Mouse (Mus musculus) liver, adult (tissue): ENCODE measurements around the gene Etnk1.

ENCODE experiments used
- GATA4 ChIP-seq: IDR thresholded peaks from 2 replicates; pipeline ENCODE4 v1.6.1; 2014; ENCODE audit warnings: mild to moderate bottlenecking, low read length; ENCODE audit not compliant: insufficient replicate concordance

The Etnk1 gene

DNA sequence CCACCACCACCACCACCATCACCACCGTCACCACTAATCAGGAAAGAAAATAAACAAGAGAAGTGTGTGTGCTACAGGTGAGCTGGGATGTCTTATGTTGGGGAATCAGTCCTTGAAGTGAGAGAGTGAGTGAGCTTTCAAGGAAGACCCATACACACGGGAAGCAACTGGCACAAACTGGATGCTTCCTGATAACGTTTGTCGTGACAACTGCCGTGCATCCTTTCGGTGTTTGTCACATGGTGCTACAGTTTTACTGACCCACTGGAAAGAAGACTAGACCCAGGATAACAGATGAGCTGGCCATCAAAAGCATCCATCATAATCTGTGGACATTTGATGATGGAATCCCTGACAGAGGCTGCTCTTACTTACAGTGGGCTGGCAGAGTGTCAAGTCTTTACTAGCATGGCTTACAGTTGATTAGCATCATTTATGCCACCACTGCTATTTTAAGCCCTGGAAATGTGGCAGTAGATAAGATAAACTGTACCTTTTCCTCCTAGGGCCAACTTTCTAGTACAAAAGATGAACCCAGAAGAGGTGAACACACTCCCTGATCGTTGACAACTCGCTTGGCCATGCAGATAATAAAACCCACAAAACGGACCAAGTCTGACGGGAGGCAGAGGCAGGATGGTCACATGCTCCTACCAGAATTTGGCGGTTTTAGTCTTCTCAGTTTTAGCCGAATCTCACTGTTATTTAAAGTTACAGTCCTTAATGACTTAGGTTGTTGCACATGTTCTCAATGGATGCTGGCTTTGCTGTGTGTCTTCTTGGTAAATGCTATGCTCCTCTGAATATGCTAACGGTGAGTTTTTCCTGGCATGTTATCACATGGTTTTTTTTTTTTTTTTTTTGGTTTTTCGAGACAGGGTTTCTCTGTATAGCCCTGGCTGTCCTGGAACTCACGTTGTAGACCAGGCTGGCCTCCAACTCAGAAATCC lies 2.8 kb upstream of the Etnk1 start:
- no peak for TF ChIP-seq GATA4

DNA sequence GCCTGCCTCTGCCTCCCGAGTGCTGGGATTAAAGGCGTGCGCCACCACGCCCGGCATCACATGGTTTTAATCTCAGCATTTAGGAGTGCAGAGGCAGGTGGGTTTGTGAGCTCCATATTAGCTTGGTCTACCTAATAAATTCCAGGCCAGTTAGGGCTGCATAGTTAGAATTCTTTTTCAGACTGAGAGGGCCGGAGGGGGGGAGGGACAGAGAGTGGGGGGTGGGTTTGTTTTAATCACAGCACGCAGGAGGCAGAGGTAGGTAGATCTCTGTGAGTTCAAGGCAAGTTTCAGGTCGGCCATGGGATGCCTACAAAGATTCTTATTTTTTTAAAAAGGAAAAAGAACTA lies 2.1 kb upstream of the Etnk1 start:
- no peak for TF ChIP-seq GATA4

DNA sequence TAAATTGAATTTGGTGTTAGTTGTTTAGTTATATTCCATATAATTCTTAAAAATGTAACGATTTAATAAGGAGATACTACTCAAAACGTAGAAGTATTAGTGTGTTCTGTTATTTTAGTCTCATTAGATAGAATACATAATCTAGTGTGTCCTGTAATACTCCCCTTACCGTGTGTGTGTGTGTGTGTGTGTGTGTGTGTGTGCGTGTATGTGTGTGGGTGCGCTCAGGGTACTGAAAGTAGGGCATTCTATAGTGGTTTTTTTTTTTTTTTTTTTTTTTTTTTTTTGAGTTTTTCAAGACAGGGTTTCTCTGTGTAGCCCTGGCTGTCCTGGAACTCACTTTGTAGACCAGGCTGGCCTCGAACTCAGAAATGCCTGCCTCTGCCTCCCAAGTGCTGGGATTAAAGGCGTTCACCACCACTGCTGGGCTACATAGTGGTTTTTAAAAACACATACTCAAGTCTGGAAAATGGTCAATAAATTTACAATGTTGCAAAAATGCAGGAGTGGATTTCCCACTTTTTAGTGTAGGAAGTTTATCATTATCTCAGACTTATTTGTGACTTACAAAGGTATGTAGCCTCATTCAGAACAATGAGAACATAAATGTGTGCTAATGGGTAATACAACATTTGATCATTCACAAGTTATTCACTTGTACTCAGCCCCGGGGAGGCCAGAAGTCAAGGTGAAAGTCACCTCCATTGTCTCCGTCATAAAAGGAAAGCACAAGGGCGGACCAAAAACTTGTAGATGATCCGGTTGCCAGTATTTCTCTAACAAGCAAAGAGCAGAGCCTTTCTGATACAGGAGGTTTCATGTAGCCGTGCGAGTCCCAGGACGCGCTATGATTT lies 1.4 kb upstream of the Etnk1 start:
- TF ChIP-seq GATA4: no peak

DNA sequence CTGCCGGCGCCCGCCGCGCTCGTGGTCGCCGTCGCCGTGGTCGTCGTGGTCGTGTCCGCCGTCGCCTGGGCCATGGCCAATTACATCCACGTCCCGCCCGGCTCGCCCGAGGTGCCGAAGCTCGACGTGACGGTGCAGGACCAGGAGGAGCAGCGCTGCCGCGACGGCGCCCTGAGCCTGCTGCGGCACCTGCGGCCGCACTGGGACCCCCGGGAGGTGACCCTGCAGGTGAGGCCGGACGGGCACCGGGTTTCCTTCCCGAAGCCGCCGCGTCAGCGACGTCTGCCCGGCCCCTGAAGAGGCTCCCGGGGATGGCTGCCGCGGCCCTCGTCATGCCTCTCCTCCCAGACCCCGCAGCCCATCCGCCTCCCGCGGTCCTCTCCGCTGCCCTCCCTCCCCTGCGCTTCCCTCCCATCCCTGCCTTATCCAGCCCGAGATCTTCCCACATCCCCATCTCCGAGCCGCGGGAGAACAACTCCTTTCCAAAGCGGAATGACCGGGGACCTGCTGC lies 443 bp downstream of the Etnk1 start:
- peak; percentile 75; the same call in 1 of the 2 replicates for TF ChIP-seq GATA4

DNA sequence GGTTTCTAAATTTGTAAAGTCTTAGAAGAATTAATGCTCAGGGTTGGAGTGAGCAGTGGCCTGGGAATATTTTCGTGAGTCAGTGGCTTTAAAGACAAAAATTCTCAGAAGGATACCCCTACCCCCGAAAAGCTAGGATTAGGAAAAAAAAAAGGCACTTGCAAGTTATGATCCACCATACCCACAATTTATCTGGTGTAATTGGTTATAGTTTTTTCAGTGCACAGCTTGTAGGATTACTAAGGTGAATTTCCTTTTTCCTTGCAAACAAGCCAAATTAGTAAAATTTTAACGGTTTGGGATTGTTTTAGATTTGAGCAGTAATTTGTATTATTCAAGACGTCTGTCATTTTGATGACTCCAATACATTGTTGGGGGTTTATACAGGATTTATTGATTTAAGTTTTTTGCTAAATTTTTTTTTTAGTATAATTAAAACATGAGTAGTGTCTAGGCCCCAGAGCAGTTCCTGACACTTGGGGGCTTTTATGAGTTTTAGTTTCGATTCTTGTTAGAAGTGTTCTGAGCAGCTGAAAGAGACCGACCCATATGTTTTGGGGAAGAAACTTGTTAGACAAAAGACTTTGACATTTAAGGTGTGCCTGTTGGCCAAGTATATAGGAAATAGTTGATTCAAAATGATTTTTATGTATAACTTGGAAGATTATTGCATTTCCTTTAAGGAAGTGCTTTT lies 1.1 kb downstream of the Etnk1 start:
- no peak for TF ChIP-seq GATA4

DNA sequence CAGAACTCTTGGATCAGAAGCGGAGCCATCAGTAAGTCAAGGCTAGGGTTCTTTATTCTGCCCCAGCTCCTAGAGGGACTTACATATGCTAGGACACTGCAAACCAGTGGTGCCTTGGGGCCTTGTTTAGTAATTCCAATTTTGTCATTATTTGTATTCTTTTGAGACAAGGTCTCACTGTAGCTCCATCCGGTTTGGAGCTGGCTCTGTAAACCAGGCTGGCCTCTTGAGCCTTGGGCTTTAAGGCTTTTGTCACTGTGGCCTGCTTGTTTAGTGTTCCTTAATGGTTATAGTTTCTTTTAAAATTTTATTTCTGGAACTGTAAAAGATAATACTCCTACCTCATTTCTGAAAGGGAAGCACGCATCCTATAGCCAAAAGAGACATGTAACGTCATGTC lies 2.4 kb downstream of the Etnk1 start:
- no peak for TF ChIP-seq GATA4

DNA sequence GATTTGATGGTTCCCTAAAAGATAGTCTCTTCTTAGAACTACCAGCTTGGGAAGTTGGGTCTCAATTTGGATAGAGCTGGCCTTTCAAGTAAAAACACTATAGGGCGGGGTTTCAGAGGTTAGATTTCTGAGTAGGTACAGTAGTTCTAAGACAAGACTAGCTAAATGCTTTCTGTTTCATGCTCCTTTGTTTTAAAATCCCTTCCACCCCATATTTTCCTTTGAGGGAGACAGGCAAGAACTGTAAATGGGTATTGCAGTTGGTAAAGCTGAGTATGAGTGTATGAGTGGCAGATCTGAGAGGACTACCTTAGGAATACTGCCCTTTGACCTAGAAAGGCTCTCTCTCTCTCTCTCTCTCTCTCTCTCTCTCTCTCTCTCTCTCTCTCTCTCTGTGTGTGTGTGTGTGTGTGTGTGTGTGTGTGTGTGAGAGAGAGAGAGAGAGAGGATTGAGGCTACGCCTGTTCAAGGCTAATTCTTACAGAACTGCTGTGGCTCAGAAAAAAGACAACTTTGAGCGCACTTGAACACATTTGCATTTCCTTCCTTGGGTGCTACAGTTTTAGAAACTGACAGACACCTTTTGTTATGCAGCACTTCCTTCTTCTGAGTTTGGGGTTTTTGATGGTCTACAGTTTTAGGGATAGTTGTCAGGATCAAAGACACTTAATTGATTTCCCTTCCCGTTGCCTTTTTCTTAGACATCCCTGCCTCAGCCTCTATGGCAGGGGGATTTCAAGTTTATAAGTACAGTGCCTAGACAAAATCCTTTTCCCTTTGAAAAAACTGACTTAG lies 3.3 kb downstream of the Etnk1 start:
- TF ChIP-seq GATA4: no peak

DNA sequence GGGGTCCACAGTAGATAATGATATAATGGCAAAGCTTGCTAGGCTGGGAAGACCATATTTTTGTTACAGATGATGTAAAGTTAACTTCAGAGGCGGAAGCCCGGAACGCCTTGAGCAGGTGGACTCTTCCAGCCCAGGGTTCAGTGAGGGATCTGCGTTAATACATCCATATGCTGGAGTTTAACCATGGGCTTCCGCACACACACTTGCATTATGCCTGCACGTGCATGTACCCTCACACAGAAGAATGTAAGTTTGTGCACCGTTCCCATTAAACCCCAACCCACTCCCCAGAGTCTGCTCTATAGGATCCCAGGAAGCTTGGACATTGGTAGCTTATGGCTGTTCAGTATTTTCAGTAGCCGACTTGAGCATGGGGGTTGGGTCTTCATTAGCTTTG lies 4.0 kb downstream of the Etnk1 start:
- no peak for TF ChIP-seq GATA4

DNA sequence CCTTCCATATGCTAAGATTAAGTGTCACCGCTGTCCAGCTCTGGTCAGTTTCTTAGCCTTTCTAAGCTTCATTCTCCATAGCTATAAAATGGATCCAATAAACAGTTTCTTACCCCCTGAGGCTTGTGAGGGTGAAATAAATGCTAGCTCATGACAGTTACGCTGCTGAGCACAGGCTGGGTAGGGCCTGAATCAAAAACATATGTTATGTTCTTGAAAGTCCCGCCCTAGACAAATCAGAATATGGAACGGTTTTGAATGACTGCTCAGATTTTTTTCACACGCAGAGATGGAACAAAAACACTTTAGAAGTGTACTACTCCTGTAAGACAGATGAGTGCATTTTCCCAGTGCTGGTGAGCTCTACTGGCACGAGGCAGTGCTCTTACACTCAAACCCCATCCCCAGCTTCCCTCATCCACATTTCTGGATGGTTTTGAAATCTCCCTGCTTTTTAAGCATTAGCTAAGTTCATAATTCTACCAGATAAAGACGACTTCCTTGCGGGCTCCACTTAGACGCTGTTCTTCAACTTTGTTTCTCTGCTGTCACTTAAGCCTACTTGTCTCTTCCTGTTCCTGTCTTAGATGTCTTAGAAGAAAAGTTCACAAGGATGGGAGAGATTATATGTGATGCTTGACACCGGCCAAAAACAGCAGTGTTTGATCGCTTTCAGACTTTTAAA lies 4.9 kb downstream of the Etnk1 start:
- TF ChIP-seq GATA4: no peak

DNA sequence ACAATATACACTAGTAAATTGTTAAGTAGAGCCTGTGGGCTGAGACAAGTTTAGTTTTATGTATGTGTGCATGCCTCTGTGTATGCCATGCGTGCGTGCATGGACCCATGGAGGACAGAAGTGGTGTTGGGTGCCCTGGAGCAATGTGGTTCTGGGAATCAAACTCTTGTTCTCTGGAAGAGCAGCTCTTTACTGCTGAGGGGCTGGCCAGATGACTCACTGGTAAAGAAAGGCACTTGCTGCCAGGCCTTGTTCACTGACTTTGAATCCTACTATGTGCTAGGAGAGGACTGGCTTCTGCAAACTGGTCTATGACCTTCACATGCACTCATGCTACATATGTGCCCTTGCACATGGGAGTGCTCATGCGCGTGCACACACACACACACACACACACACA lies 7.2 kb downstream of the Etnk1 start:
- TF ChIP-seq GATA4: no peak

DNA sequence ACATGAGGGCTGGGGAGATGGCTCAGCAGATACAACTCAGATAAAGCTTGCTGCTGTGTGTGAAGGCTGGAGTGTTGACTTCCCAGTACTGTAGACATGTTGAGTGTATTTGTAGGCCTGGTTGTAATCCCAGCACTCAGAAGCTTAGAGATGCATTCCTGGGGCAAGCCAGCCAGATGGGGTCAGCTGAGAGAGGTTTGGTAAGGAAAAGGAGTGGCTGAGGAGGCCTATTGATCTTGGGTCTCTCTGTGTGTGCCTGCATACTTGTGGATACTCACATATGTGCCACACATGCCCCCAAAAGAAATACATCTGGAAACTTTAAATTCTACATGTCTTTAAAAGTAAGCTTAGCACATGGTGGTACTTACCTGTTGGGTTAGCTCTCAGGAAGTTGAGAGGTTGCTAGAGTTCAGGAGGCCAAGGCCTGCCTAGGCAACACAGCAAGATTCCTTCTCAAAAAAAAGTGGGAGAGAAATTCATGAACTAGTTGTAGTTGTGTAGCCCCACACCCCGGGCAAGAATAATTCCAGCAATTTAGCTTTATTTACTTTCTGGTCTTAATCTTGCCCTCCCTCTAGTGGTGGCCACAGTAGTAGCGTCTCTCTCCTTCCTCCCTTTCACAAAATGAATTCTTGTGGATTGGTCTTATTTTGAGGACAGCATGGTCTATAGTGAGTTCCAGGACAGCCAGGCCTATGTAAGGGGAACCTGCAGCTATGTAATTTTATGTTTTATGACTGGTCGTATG lies 8.1 kb downstream of the Etnk1 start:
- TF ChIP-seq GATA4: no peak

DNA sequence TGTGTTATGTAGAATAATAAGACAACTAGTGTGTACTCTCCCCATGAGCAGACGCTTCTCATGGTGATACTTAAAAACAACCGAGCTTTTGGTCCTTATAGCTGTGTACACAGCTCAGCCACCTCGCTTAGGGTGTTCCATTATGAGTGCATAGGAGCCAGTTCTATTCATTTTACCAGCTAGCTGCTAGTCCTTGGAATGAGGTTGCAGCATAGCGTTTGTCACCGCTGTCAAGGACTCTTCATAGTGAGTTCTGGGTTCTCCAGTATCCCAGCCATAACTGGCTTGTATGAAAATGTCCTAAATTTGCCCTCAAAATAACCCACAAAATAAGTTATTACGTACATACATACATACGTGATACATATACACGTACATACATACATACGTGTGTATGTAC lies 9.1 kb downstream of the Etnk1 start:
- TF ChIP-seq GATA4: no peak

DNA sequence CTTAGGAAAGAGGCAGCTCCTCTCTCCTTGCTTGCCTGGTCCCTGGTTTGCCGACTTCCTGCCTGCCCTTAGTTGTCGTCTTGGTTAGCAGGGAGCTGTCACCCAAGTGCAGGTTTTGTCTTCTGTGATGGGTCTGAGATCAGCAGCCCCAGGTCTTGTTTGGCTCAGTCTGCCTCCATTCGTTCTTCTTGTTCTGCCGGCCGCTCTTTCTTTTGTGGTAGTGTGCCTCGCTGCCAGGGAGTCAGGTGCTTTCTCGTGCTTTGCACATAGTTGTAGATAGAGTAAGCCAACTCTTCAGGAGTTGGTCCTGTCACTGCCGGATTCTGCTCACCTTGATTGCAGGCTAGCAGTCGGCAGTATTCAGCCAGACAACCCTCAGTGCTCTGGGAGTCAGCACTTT lies 9.6 kb downstream of the Etnk1 start:
- TF ChIP-seq GATA4: no peak
